In the genomic region with DNA sequence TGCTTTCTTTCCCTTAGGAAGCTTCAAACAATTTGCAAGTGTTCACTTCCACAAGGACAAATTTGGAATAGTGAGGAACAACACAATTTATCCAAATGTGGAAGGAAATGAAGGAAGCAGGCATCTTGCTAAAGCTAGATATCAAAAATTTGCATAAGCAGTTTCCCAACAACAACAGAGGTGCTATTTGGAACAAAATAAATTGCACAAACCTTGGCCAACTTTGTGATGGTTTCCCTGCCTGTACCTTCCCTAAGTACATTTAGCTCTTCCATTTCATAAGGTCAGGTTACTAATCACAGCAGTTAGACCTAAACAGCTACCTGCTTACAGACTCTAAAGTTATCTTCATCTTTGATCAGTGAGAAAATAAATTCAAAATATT, we compare ENCODE assay signal across 17 mouse cellular contexts. TPM values are rescaled to one million over a fixed set of nuclear protein-coding genes. Genes with fewer than 3 reads are reported as not detected.
"Had no signal": no experiment of that assay in that cellular context is flagged by ENCODE, and none has a peak within 500 bp of the region (broad histone marks: within the 10 kb centered on the region; RNA-seq: fewer than 3 reads in every experiment).

No protein-coding gene starts in this region.

- ATAC-seq: midbrain, embryonic 16.5 days had no signal

- H3K9ac ChIP-seq: kidney, embryonic 15.5 days; limb, embryonic 15.5 days; liver, embryonic 15.5 days; lung, embryonic 14.5 days; neural tube, embryonic 13.5 days; stomach, embryonic 15.5 days had no signal

- H3K36me3 ChIP-seq: kidney, embryonic 15.5 days; limb, embryonic 15.5 days; liver, embryonic 15.5 days; midbrain, embryonic 10.5 days; neural tube, embryonic 13.5 days; stomach, embryonic 15.5 days had no signal

- DNase-seq: layer of hippocampus, adult 9-11 months; layer of hippocampus, postnatal 36 days; lung, embryonic 14.5 days; lung, postnatal 10 days; lung, postnatal 4 days; retina, postnatal 1 day; right cerebral cortex, postnatal 4 days; thymus, adult 2 months; thymus, postnatal 25 days had no signal

- H3K27me3 ChIP-seq: kidney, embryonic 15.5 days; limb, embryonic 15.5 days; liver, embryonic 15.5 days; neural tube, embryonic 13.5 days; stomach, embryonic 15.5 days had no signal

- H3K4me1 ChIP-seq: kidney, embryonic 15.5 days; limb, embryonic 15.5 days; liver, embryonic 15.5 days; midbrain, embryonic 10.5 days; neural tube, embryonic 13.5 days; stomach, embryonic 15.5 days had no signal

- H3K9me3 ChIP-seq: kidney, embryonic 15.5 days; limb, embryonic 15.5 days; liver, embryonic 15.5 days; midbrain, embryonic 10.5 days; neural tube, embryonic 13.5 days; stomach, embryonic 15.5 days had no signal

- H3K4me2 ChIP-seq: kidney, embryonic 15.5 days; limb, embryonic 15.5 days; liver, embryonic 15.5 days; lung, embryonic 14.5 days; neural tube, embryonic 13.5 days; stomach, embryonic 15.5 days had no signal

- H3K27ac ChIP-seq: kidney, embryonic 15.5 days; limb, embryonic 15.5 days; liver, embryonic 15.5 days; midbrain, embryonic 10.5 days; neural tube, embryonic 13.5 days; stomach, embryonic 15.5 days had no signal

- H3K4me3 ChIP-seq: kidney, embryonic 15.5 days; limb, embryonic 15.5 days; liver, embryonic 15.5 days; midbrain, embryonic 10.5 days; neural tube, embryonic 13.5 days; stomach, embryonic 15.5 days had no signal

RNA-seq across cellular contexts. Expression of gene Ppargc1a, which starts 29.9 kb away (rescaled TPM):
- total RNA-seq: megakaryocyte, adult 5-6 weeks had no signal
